Comparison of ENCODE assay signal across 15 mouse cellular contexts in genomic region chr1:91504615-91505014, GRCm38 (mm10).
"Had no signal": no experiment of that assay in that cellular context is flagged by ENCODE, and none has a peak within 500 bp of the region (broad histone marks: within the 10 kb centered on the region; RNA-seq: fewer than 3 reads in every experiment).

No protein-coding gene starts in this region.

- H3K9ac ChIP-seq: kidney, embryonic 15.5 days; liver, embryonic 12.5 days; liver, embryonic 15.5 days; lung, embryonic 15.5 days had no signal

- H3K4me1 ChIP-seq: kidney, embryonic 15.5 days; liver, embryonic 12.5 days; liver, embryonic 15.5 days; lung, embryonic 15.5 days had no signal

- H3K4me3 ChIP-seq: kidney, embryonic 15.5 days; liver, embryonic 12.5 days; liver, embryonic 15.5 days; lung, embryonic 15.5 days had no signal

- H3K4me2 ChIP-seq: kidney, embryonic 15.5 days; liver, embryonic 12.5 days; liver, embryonic 15.5 days; lung, embryonic 15.5 days; midbrain, embryonic 11.5 days had no signal

- H3K27me3 ChIP-seq: kidney, embryonic 15.5 days; liver, embryonic 12.5 days; liver, embryonic 15.5 days; lung, embryonic 15.5 days had no signal

- H3K27ac ChIP-seq: kidney, embryonic 15.5 days; liver, embryonic 12.5 days; liver, embryonic 15.5 days; lung, embryonic 15.5 days had no signal

- H3K9me3 ChIP-seq: kidney, embryonic 15.5 days; liver, embryonic 12.5 days; liver, embryonic 15.5 days; lung, embryonic 15.5 days had no signal

- ATAC-seq: liver, embryonic 12.5 days had no signal

- DNase-seq: kidney, adult 11 months; kidney, adult 8-10 months; kidney, postnatal 10 days; kidney, postnatal 36 days; liver; lung, adult 18-20 months; lung, postnatal 10 days; lung, postnatal 4 days; midbrain, embryonic 14.5 days; thymus, postnatal 25 days had no signal
